ENCODE assay signal across 20 mouse cellular contexts in genomic region chr8:26854557-26855238, GRCm38 (mm10).
DNase-seq lines count a peak whose midpoint lies in the region; ATAC-seq and TF ChIP-seq lines count a peak whose summit lies in the region.
"Had no signal": no experiment of that assay in that cellular context is flagged by ENCODE, and none has a peak within 500 bp of the region (broad histone marks: within the 10 kb centered on the region; RNA-seq: fewer than 3 reads in every experiment).

No protein-coding gene starts in this region.

- no peak for TF ChIP-seq EP300 in lung, postnatal 0 days (IDR thresholded peaks at IDR 0.05)
- no peak for TF ChIP-seq EP300 in stomach, postnatal 0 days (optimal IDR thresholded peaks at IDR 0.05)

- no peaks in the 10 kb centered on the region for H3K9me3 ChIP-seq in lung, postnatal 0 days (ENCODE audit: low read length)
- no peaks in the 10 kb centered on the region for H3K9me3 ChIP-seq in embryonic facial prominence, embryonic 13.5 days
- no peaks in the 10 kb centered on the region for H3K9me3 ChIP-seq in intestine, embryonic 16.5 days (ENCODE audit: control insufficient read depth, low read length)
- H3K9me3 ChIP-seq in stomach, postnatal 0 days (ENCODE audit: control insufficient read depth, low read length): no peaks in the 10 kb centered on the region
- H3K9me3 ChIP-seq: forebrain, embryonic 13.5 days; heart, embryonic 12.5 days; hindbrain, embryonic 13.5 days; neural tube, embryonic 12.5 days had no signal

- H3K36me3 ChIP-seq in lung, postnatal 0 days (ENCODE audit: insufficient read depth, low read length): no peaks in the 10 kb centered on the region
- no peaks in the 10 kb centered on the region for H3K36me3 ChIP-seq in embryonic facial prominence, embryonic 13.5 days
- no peaks in the 10 kb centered on the region for H3K36me3 ChIP-seq in intestine, embryonic 16.5 days (ENCODE audit: control insufficient read depth, insufficient read depth, low read length)
- H3K36me3 ChIP-seq in stomach, postnatal 0 days (ENCODE audit: control insufficient read depth, insufficient read depth, low read length): no peaks in the 10 kb centered on the region
- H3K36me3 ChIP-seq: heart, embryonic 12.5 days; hindbrain, embryonic 13.5 days; neural tube, embryonic 12.5 days had no signal

- ATAC-seq in lung, postnatal 0 days: peak; percentile 50
- ATAC-seq in embryonic facial prominence, embryonic 13.5 days (ENCODE audit: insufficient number of reproducible peaks, insufficient read depth, low FRiP score, low TSS enrichment, low read depth): peak; percentile 74; the same call in 1 of the 2 replicates
- ATAC-seq in intestine, embryonic 16.5 days: peak; percentile 94
- peak; percentile 91 for ATAC-seq in stomach, postnatal 0 days (ENCODE audit: low FRiP score, low TSS enrichment)
- ATAC-seq: forebrain, embryonic 13.5 days; inflammation-experienced regulatory T-cells, adult 6 months had no signal

- no peaks in the 10 kb centered on the region for H3K4me1 ChIP-seq in lung, postnatal 0 days (ENCODE audit: insufficient read depth, low read depth, low read length)
- peaks cover 36% of the 10 kb centered on the region for H3K4me1 ChIP-seq in embryonic facial prominence, embryonic 13.5 days
- H3K4me1 ChIP-seq in intestine, embryonic 16.5 days (ENCODE audit: control insufficient read depth, insufficient read depth, low read length): 0 out of 2 replicates have a peak, but pooled peaks cover 2% of the 10 kb centered on the region
- no peaks in the 10 kb centered on the region; the same call in none of the 2 replicates for H3K4me1 ChIP-seq in stomach, postnatal 0 days (replicated peaks; ENCODE audit: control insufficient read depth, insufficient read depth)
- H3K4me1 ChIP-seq: forebrain, embryonic 13.5 days had no signal

- TF ChIP-seq CTCF in lung, postnatal 0 days (IDR thresholded peaks at IDR 0.05): no peak
- peak; percentile 34 for TF ChIP-seq CTCF in stomach, postnatal 0 days (IDR thresholded peaks at IDR 0.05; ENCODE audit: low read depth)

- H3K9ac ChIP-seq in lung, postnatal 0 days (replicated peaks; ENCODE audit: low read depth): no peak overlapping the region
- no peak overlapping the region for H3K9ac ChIP-seq in embryonic facial prominence, embryonic 13.5 days
- no peak overlapping the region for H3K9ac ChIP-seq in intestine, embryonic 16.5 days (ENCODE audit: low read depth, low read length)
- H3K9ac ChIP-seq in stomach, postnatal 0 days (ENCODE audit: low read length): no peak overlapping the region
- H3K9ac ChIP-seq: forebrain, embryonic 13.5 days; heart, embryonic 12.5 days; hindbrain, embryonic 13.5 days; liver, embryonic 14.5 days; neural tube, embryonic 12.5 days had no signal

- DNase-seq in lung, postnatal 0 days (ENCODE audit: low spot score): peak; percentile 27
- DNase-seq in lung, postnatal 4 days: no peak
- DNase-seq in stomach, postnatal 0 days (ENCODE audit: low spot score): peak; percentile 68
- DNase-seq in ovary, postnatal 10 days (ENCODE audit: low spot score): no peak
- DNase-seq in layer of hippocampus, postnatal 36 days: no peak
- DNase-seq: adrenal gland, adult 2 months; cerebellum, postnatal 10 days; heart, adult 11 months; heart, postnatal 14 days; lung, postnatal 36 days; right cerebral cortex, adult 18-20 months had no signal

- H3K4me2 ChIP-seq in lung, postnatal 0 days (replicated peaks; ENCODE audit: low read depth, low read length): no peak overlapping the region
- no peak overlapping the region for H3K4me2 ChIP-seq in embryonic facial prominence, embryonic 13.5 days
- no peak overlapping the region for H3K4me2 ChIP-seq in intestine, embryonic 16.5 days (ENCODE audit: low read depth, low read length)
- no peak overlapping the region for H3K4me2 ChIP-seq in stomach, postnatal 0 days (replicated peaks; ENCODE audit: low read depth)
- H3K4me2 ChIP-seq: forebrain, embryonic 13.5 days; heart, embryonic 12.5 days; hindbrain, embryonic 13.5 days; neural tube, embryonic 12.5 days had no signal

- H3K27ac ChIP-seq in lung, postnatal 0 days (ENCODE audit: low read length): no peak overlapping the region
- no peak overlapping the region for H3K27ac ChIP-seq in embryonic facial prominence, embryonic 13.5 days
- H3K27ac ChIP-seq in intestine, embryonic 16.5 days (ENCODE audit: low read length): 0 out of 2 replicates have a peak overlapping the region, but pooled peaks have one; percentile 19
- H3K27ac ChIP-seq in stomach, postnatal 0 days (replicated peaks): no peak overlapping the region
- H3K27ac ChIP-seq: forebrain, embryonic 13.5 days; hindbrain, embryonic 13.5 days; kidney, postnatal 0 days; liver, embryonic 14.5 days; neural tube, embryonic 12.5 days had no signal

- no peaks in the 10 kb centered on the region for H3K27me3 ChIP-seq in lung, postnatal 0 days (replicated peaks; ENCODE audit: insufficient read depth, low read length)
- peaks cover 5% of the 10 kb centered on the region; the same call in 1 of the 2 replicates for H3K27me3 ChIP-seq in embryonic facial prominence, embryonic 13.5 days
- no peaks in the 10 kb centered on the region for H3K27me3 ChIP-seq in intestine, embryonic 16.5 days (replicated peaks; ENCODE audit: control insufficient read depth, insufficient read depth, low read length)
- no peaks in the 10 kb centered on the region for H3K27me3 ChIP-seq in stomach, postnatal 0 days (ENCODE audit: control insufficient read depth, insufficient read depth, low read length)
- H3K27me3 ChIP-seq: forebrain, embryonic 13.5 days; neural tube, embryonic 12.5 days had no signal

- 43% methylated on average over 12 of the region's 12 CpGs for WGBS in lung, postnatal 0 days
- 48% methylated on average over 12 of the region's 12 CpGs for WGBS in embryonic facial prominence, embryonic 13.5 days
- 37% methylated on average over 12 of the region's 12 CpGs for WGBS in intestine, embryonic 16.5 days
- 26% methylated on average over 12 of the region's 12 CpGs for WGBS in stomach, postnatal 0 days

- H3K4me3 ChIP-seq in lung, postnatal 0 days (ENCODE audit: low read depth, low read length): no peak overlapping the region
- H3K4me3 ChIP-seq in embryonic facial prominence, embryonic 13.5 days: no peak overlapping the region
- H3K4me3 ChIP-seq in intestine, embryonic 16.5 days (ENCODE audit: low read length): no peak overlapping the region
- no peak overlapping the region for H3K4me3 ChIP-seq in stomach, postnatal 0 days (ENCODE audit: low read depth, low read length)
- H3K4me3 ChIP-seq: forebrain, embryonic 13.5 days; heart, embryonic 12.5 days; hindbrain, embryonic 13.5 days; neural tube, embryonic 12.5 days had no signal

Comparison
In these comparisons a context has a peak if more than half of its experiments do, and no peak if none do; other contexts are left out.
1. DNase-seq: peak in lung, postnatal 0 days (single experiment) and stomach, postnatal 0 days (single experiment); none in lung, postnatal 4 days (0 of 2), ovary, postnatal 10 days (single experiment) and layer of hippocampus, postnatal 36 days (0 of 2).
2. Peak in every context shown above with its lines, with median percentiles within 50 percentile points of each other: ATAC-seq.